Mouse (Mus musculus) cortical plate, adult 2 months (tissue): Measurements from ENCODE around the gene Bfar. TPM values are rescaled to one million over a fixed set of nuclear protein-coding genes. Genes with fewer than 3 reads are reported as not detected.
"Not testable (repeated sequence)": the region's sequence is repeated elsewhere in the genome, so short reads cannot be mapped to it uniquely, and the experiment has no call there.

ENCODE experiments used
- H3K27ac ChIP-seq: fragments of 200-500 bp; 2 replicates; pipeline ENCODE4 v1.5.1; 2012; ENCODE audit warnings: low read length, control low read depth, inconsistent platforms; ENCODE audit not compliant: insufficient read depth
- H3K4me1 ChIP-seq: fragments of 200-500 bp; 2 replicates; pipeline ENCODE4 v1.6.1; 2011; ENCODE audit warnings: low read length; ENCODE audit not compliant: control insufficient read depth, insufficient read depth
- H3K4me3 ChIP-seq: fragments of 200-500 bp; 2 replicates; pipeline ENCODE4 v1.5.1; 2011; ENCODE audit warnings: mild to moderate bottlenecking, low read length, control low read depth; ENCODE audit not compliant: insufficient read depth
- CTCF ChIP-seq: fragments of 200-500 bp; IDR thresholded peaks from 2 replicates; pipeline ENCODE4 v1.5.1; 2011; ENCODE audit warnings: mild to moderate bottlenecking, control low read depth, low read length; ENCODE audit not compliant: insufficient read depth; ENCODE audit errors: extremely low read depth
- POLR2A ChIP-seq: fragments of 200-500 bp; IDR thresholded peaks from 2 replicates; pipeline ENCODE4 v1.6.1; 2011; ENCODE audit warnings: mild to moderate bottlenecking, low read length, control low read depth; ENCODE audit not compliant: insufficient read depth; ENCODE audit errors: extremely low read depth
- polyA plus RNA-seq: library from polyadenylated mRNA; depleted of rRNA; stranded (reverse); fragments of >200 nt; gene quantifications from 2 replicates; pipeline ENCODE4 v1.2.3, GENCODE M21; 2012

Bfar gene
- polyA plus RNA-seq, 1 experiment = 35.7 TPM

DNA sequence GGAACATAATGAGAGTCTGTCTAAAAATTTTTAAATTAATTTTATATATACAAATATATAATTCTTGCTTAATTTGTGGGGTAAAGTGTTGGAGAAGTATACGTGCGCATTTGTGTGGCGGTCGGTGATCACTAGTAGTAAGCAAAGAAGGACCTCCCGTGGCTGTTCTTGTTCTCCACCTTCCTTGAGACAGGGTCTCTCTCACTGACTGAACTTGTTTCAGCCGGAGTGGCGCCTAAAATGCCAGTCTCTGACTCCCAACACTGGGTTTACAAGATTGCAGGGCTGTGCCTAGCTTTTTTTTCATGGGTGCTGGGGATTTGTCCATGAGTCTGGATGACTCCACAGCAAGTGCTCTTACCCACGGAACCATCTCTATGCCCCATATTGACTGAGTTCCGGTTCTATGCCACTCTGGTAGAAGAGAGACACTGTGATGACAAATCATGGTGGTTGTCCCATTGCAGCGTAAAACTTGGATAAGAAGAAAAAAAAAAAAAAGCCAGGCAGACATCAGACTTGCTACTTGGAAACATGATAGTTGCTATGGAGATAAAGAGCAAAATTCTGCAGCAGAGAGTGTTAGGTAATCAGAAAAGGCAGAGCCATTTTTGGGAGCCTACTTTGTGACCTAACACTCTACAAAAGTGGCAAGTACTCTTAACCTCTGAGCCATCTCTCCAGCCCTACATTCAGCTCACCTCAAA lies 3.1 kb upstream of the Bfar start:
- no peaks in the 10 kb centered on the region for H3K4me1 ChIP-seq
- TF ChIP-seq CTCF = no peak
- no peak for TF ChIP-seq POLR2A
- no peak overlapping the region for H3K27ac ChIP-seq
- H3K4me3 ChIP-seq = peak overlapping the region; percentile 78; the same call in 1 of the 2 replicates

DNA sequence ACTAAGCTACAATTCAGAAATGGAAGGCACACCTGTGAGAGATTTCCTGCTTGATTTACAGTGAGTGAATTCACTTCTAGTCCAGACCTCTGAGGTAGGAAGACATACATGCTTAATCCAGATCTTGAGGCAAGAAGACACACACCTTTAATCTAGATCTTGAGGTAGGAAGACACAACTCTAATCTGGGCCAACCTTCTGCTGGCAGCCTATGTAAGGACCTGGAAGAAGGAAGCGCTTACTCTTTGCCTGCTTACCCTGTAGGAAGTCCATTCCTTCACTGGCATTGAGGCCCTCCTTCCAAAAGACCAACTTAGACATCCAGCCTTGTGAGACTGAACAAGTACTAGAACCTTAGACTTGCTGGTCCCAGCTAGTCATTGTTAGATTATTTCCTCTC lies 2.4 kb upstream of the Bfar start:
- H3K4me3 ChIP-seq = no peak overlapping the region
- H3K4me1 ChIP-seq = no peaks in the 10 kb centered on the region
- no peak overlapping the region for H3K27ac ChIP-seq
- TF ChIP-seq POLR2A (no peak), CTCF (no peak)

- not testable (repeated sequence) for H3K27ac ChIP-seq, H3K4me3 ChIP-seq, H3K4me1 ChIP-seq
Measured at GRCm38 (mm10) chr16:13670896-13671295, 762 bp upstream of the Bfar start.

GRCm38 (mm10) chr16:13672386-13672898 lies 784 bp downstream of the Bfar start:
- Histone ChIP-seq H3K27ac (no peak overlapping the region), H3K4me3 (peak overlapping the region; percentile 65), H3K4me1 (no peaks in the 10 kb centered on the region)
- no peak for TF ChIP-seq POLR2A
- TF ChIP-seq CTCF = no peak

DNA sequence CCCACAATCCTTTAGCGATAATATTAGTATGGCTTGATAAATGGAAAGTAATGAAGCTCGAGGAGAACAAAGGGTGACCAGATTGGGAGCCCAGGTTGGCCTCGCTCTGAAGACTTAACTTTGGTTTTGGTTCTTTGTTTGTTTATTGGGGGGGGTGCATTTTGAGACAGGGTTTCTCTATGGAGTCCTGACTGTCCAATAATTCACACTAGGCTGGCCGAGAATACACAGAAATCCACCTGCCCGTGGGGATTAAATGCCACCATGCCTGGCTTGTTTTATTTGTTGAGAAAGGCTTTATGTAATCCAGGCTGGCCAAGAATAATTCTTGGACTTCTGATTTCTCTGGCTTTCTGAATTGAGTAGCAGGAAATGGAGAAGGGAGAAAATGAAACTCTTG lies 1.5 kb downstream of the Bfar start:
- TF ChIP-seq POLR2A = no peak
- TF ChIP-seq CTCF = no peak
- Histone ChIP-seq H3K4me3 (no peak overlapping the region), H3K27ac (no peak overlapping the region), H3K4me1 (no peaks in the 10 kb centered on the region)

GRCm38 (mm10) chr16:13674511-13674910 lies 2.9 kb downstream of the Bfar start:
- H3K4me1 ChIP-seq = no peaks in the 10 kb centered on the region
- H3K27ac ChIP-seq = no peak overlapping the region
- TF ChIP-seq CTCF (no peak), POLR2A (no peak)
- no peak overlapping the region for H3K4me3 ChIP-seq

GRCm38 (mm10) chr16:13678601-13679319 lies 7.1 kb downstream of the Bfar start:
- TF ChIP-seq POLR2A (no peak), CTCF (no peak)
- no peak overlapping the region for H3K4me3 ChIP-seq
- H3K4me1 ChIP-seq = no peaks in the 10 kb centered on the region
- no peak overlapping the region for H3K27ac ChIP-seq

DNA sequence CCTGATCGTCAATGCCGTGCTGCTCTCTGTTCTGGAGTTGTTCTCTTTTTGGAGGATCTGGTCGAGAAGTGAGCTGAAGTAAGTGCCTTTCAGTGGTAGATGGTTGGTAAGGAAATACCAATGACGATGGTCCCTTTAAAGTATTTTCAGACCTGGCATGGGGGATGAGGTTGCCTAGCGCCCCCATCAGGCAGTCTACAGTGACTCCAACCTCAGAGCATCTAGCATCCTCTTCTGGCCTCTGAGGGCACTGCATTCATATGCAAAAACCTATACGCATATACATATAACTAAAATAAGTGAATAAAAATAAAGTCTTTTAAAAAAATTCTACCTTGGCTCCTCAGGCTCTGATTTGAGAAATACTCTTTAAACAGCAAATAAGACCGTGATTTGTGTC lies 27.3 kb downstream of the Bfar start:
- TF ChIP-seq CTCF = no peak
- Histone ChIP-seq H3K27ac (no peak overlapping the region), H3K4me1 (no peaks in the 10 kb centered on the region), H3K4me3 (no peak overlapping the region)

- Histone ChIP-seq H3K4me3 (no peak overlapping the region), H3K4me1 (no peaks in the 10 kb centered on the region), H3K27ac (no peak overlapping the region)
- no peak for TF ChIP-seq POLR2A
- TF ChIP-seq CTCF = no peak
Measured at GRCm38 (mm10) chr16:13702184-13702583, 30.5 kb downstream of the Bfar start.

DNA sequence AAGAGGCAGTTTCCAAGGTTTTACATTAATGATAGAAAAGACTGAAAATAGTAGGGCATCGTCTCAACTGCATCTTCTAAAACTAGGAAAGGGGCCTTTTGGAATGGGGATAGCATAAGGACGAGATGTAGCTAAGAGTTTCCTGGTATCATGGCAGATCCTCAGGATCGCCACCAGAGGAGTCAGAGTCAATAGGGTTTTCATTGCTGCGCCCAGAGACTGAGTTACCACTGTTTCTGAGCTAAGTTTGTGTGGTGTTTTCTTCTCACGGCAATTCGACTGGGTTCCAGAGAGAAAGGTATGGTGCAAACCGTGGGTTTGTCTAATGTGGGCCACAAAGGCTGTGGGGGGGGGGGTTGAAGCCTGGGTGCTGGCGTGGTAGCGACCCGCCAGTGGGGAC lies 33.0 kb downstream of the Bfar start:
- no peak overlapping the region for H3K27ac ChIP-seq
- TF ChIP-seq POLR2A (no peak), CTCF (no peak)
- no peaks in the 10 kb centered on the region for H3K4me1 ChIP-seq

More for the DNA sequence above, 33.0 kb downstream of the Bfar start:
- no peak overlapping the region for H3K4me3 ChIP-seq
